Mouse (Mus musculus) kidney, embryonic 15.5 days (tissue): ENCODE data around the gene Arl3. TPM values are rescaled to one million over a fixed set of nuclear protein-coding genes. Genes with fewer than 3 reads are reported as not detected.

Source experiments
- ATAC-seq: fragments of 200-750 bp; cut with Nextera tagmentation; replicated peaks from 2 replicates; pipeline ENCODE4 v1.8.0; 2017; ENCODE audit warnings: moderate TSS enrichment; ENCODE audit not compliant: low FRiP score
- H3K27ac ChIP-seq: fragments of 300-500 bp; sonication (generic); 2 replicates; pipeline ENCODE4 v1.5.1; 2015; ENCODE audit warnings: mild to moderate bottlenecking, inconsistent platforms
- H3K27me3 ChIP-seq: fragments of 300-500 bp; sonication (generic); 2 replicates; pipeline ENCODE4 v1.6.1; 2015; ENCODE audit warnings: inconsistent platforms
- H3K36me3 ChIP-seq: fragments of 300-500 bp; sonication (generic); 2 replicates; pipeline ENCODE4 v1.6.1; 2015; ENCODE audit warnings: inconsistent platforms
- H3K4me1 ChIP-seq: fragments of 300-500 bp; sonication (generic); 2 replicates; pipeline ENCODE4 v1.6.1; 2015; ENCODE audit warnings: inconsistent platforms
- H3K4me2 ChIP-seq: fragments of 300-500 bp; sonication (generic); 2 replicates; pipeline ENCODE4 v1.6.1; 2015; ENCODE audit warnings: moderate library complexity, mild to moderate bottlenecking, inconsistent platforms
- H3K4me3 ChIP-seq: fragments of 300-500 bp; sonication (generic); replicated peaks from 2 replicates; pipeline ENCODE4 v1.5.1; 2015; ENCODE audit warnings: mild to moderate bottlenecking, inconsistent platforms
- H3K9ac ChIP-seq: fragments of 300-500 bp; sonication (generic); 2 replicates; pipeline ENCODE4 v1.6.1; 2015; ENCODE audit warnings: mild to moderate bottlenecking, inconsistent platforms
- H3K9me3 ChIP-seq: fragments of 300-500 bp; sonication (generic); replicated peaks from 2 replicates; pipeline ENCODE4 v1.6.1; 2016; ENCODE audit warnings: inconsistent platforms
- WGBS: fragments of 180-500 bp; shearing (Covaris S2); methylation state at CpG from one replicate; pipeline ENCODE4 v1.1.7; 2015; ENCODE audit warnings: mixed read lengths; 5-methylcytosine and 5-hydroxymethylcytosine counted together
- polyA plus RNA-seq: library from polyadenylated mRNA; unstranded; fragments of >200 nt; fragmentation: Nextera tagmentation; extraction: Ambion mirVana; gene quantifications from 2 replicates; pipeline ENCODE4 v1.2.1, GENCODE M21; 2015

Arl3 gene
- polyA plus RNA-seq, 1 experiment from 2014 or later: 145 TPM

GRCm38 (mm10) chr19:46485847-46486246, 87.2 kb downstream of the Arl3 start:
- Histone ChIP-seq H3K9ac (no peak overlapping the region), H3K36me3 (peaks cover 25% of the 10 kb centered on the region), H3K4me1 (peaks cover 82% of the 10 kb centered on the region), H3K27me3 (no peaks in the 10 kb centered on the region), H3K4me2 (no peak overlapping the region), H3K9me3 (no peaks in the 10 kb centered on the region), H3K27ac (peak overlapping the region; percentile 92; the same call in 1 of the 2 replicates), H3K4me3 (no peak overlapping the region)
- WGBS: 56% methylated on average over 9 of the region's 9 CpGs
- ATAC-seq: no peak

GRCm38 (mm10) chr19:46484518-46484917, 88.5 kb downstream of the Arl3 start:
- Histone ChIP-seq H3K27me3 (no peaks in the 10 kb centered on the region), H3K4me3 (no peak overlapping the region), H3K9ac (no peak overlapping the region; the same call in 1 of the 2 replicates), H3K36me3 (peaks cover 29% of the 10 kb centered on the region), H3K9me3 (no peaks in the 10 kb centered on the region), H3K4me2 (no peak overlapping the region), H3K27ac (peak overlapping the region; percentile 92), H3K4me1 (peaks cover 83% of the 10 kb centered on the region)
- WGBS: 37% methylated on average over 5 of the region's 5 CpGs
- no peak for ATAC-seq

GRCm38 (mm10) chr19:46483701-46484328, 89.2 kb downstream of the Arl3 start:
- peaks cover 89% of the 10 kb centered on the region for H3K4me1 ChIP-seq

GRCm38 (mm10) chr19:46482896-46483516, 90.0 kb downstream of the Arl3 start:
- H3K9ac ChIP-seq: 0 out of 2 replicates have a peak overlapping the region, but pooled peaks have one; percentile 5
- no peak for ATAC-seq

More at GRCm38 (mm10) chr19:46483701-46484328, 89.2 kb downstream of the Arl3 start:
- peaks cover 29% of the 10 kb centered on the region for H3K36me3 ChIP-seq
- H3K9me3 ChIP-seq: no peaks in the 10 kb centered on the region
- H3K27ac ChIP-seq: peak overlapping the region; percentile 92
- WGBS: 36% methylated on average over 15 of the region's 15 CpGs
- H3K4me3 ChIP-seq: no peak overlapping the region
- no peak for ATAC-seq
- H3K27me3 ChIP-seq: no peaks in the 10 kb centered on the region
- peak overlapping the region; percentile 6; the same call in 1 of the 2 replicates for H3K4me2 ChIP-seq
- H3K9ac ChIP-seq: no peak overlapping the region; the same call in 1 of the 2 replicates

GRCm38 (mm10) chr19:46481756-46482155, 91.2 kb downstream of the Arl3 start:
- H3K4me3 ChIP-seq: no peak overlapping the region
- H3K4me1 ChIP-seq: peaks cover 99% of the 10 kb centered on the region
- H3K27me3 ChIP-seq: no peaks in the 10 kb centered on the region
- 26% methylated on average over 4 of the region's 4 CpGs for WGBS
- no peak for ATAC-seq
- peak overlapping the region; percentile 92 for H3K27ac ChIP-seq
- H3K4me2 ChIP-seq: no peak overlapping the region
- no peak overlapping the region for H3K9ac ChIP-seq
- H3K36me3 ChIP-seq: peaks cover 35% of the 10 kb centered on the region
- no peaks in the 10 kb centered on the region for H3K9me3 ChIP-seq

More at GRCm38 (mm10) chr19:46482896-46483516, 90.0 kb downstream of the Arl3 start:
- no peak overlapping the region for H3K4me3 ChIP-seq
- peak overlapping the region; percentile 27; the same call in 1 of the 2 replicates for H3K4me2 ChIP-seq
- H3K27ac ChIP-seq: peak overlapping the region; percentile 92
- peaks cover 95% of the 10 kb centered on the region for H3K4me1 ChIP-seq
- H3K9me3 ChIP-seq: no peaks in the 10 kb centered on the region
- peaks cover 36% of the 10 kb centered on the region for H3K36me3 ChIP-seq
- WGBS: 17% methylated on average over 17 of the region's 17 CpGs
- H3K27me3 ChIP-seq: no peaks in the 10 kb centered on the region

- Histone ChIP-seq H3K9ac (no peak overlapping the region), H3K4me3 (no peak overlapping the region), H3K27ac (peak overlapping the region; percentile 92), H3K4me2 (no peak overlapping the region), H3K9me3 (no peaks in the 10 kb centered on the region), H3K4me1 (peaks cover 98% of the 10 kb centered on the region), H3K27me3 (no peaks in the 10 kb centered on the region), H3K36me3 (peaks cover 31% of the 10 kb centered on the region)
- ATAC-seq: no peak
- WGBS: 50% methylated on average over 3 of the region's 3 CpGs
Observed at GRCm38 (mm10) chr19:46481352-46481751, 91.6 kb downstream of the Arl3 start.

Other genes starting within 250 kb of the Arl3 start
- 3.9 and 7.2 TPM in 2 replicates for gene Psd, start 246.0 kb downstream of the Arl3 start, polyA plus RNA-seq
- gene Fbxl15, start 245.0 kb downstream of the Arl3 start, polyA plus RNA-seq: 18.2 and 20.1 TPM in 2 replicates
- 158 and 177 TPM in 2 replicates for gene Cuedc2, start 234.5 kb downstream of the Arl3 start, polyA plus RNA-seq
- 12.5 and 15.0 TPM in 2 replicates for gene Mfsd13a, start 232.1 kb downstream of the Arl3 start, polyA plus RNA-seq
- gene 2310034G01Rik, start 222.9 kb downstream of the Arl3 start, polyA plus RNA-seq: 2.0 and 2.6 TPM in 2 replicates
- gene Actr1a, start 177.4 kb downstream of the Arl3 start, polyA plus RNA-seq: 122 and 136 TPM in 2 replicates
- 42.3 and 46.5 TPM in 2 replicates for gene Sufu, start 176.3 kb downstream of the Arl3 start, polyA plus RNA-seq
- gene Trim8, start 71.5 kb downstream of the Arl3 start, polyA plus RNA-seq: 24.6 and 28.7 TPM in 2 replicates
- gene Sfxn2, start 167 bp upstream of the Arl3 start, polyA plus RNA-seq: 32.9 and 33.0 TPM in 2 replicates
- 46.4 and 51.3 TPM in 2 replicates for gene Wbp1l, start 25.9 kb upstream of the Arl3 start, polyA plus RNA-seq
- 0.12 and 0.79 TPM in 2 replicates for gene Cyp17a1, start 100.0 kb upstream of the Arl3 start, polyA plus RNA-seq
- 17.5 and 17.9 TPM in 2 replicates for gene Borcs7, start 116.7 kb upstream of the Arl3 start, polyA plus RNA-seq
- 45.6 and 47.0 TPM in 2 replicates for gene As3mt, start 134.3 kb upstream of the Arl3 start, polyA plus RNA-seq
- 6.1 and 7.9 TPM in 2 replicates for gene Cnnm2, start 188.4 kb upstream of the Arl3 start, polyA plus RNA-seq